Mouse (Mus musculus) G1E (cell line): ENCODE measurements at regions not wholly inside any gene's neighbourhood (a gene's known extent, or its start where the extent isn't known, plus 50 kb on each side); places are given as distances from the start of the nearest gene placed in this dataset.

Experiments used
- ATAC-seq: 2 replicates; pipeline ENCODE4 v1.8.0; 2016; ENCODE audit warnings: mild to moderate bottlenecking; ENCODE audit not compliant: insufficient number of reproducible peaks, poor library complexity, low FRiP score, severe bottlenecking; ENCODE audit errors: extremely low read depth
- DNase-seq: peaks from one replicate; pipeline ENCODE4 v3.0.0; 2012; ENCODE audit warnings: low spot score
- H3K27me3 ChIP-seq: 2 replicates; pipeline ENCODE4 v1.6.1; 2012; ENCODE audit warnings: mild to moderate bottlenecking, low read length, inconsistent platforms; ENCODE audit not compliant: insufficient read depth
- H3K36me3 ChIP-seq: replicated peaks from 2 replicates; pipeline ENCODE3; 2012; ENCODE audit warnings: mild to moderate bottlenecking, inconsistent platforms
- H3K4me1 ChIP-seq: 2 replicates; pipeline ENCODE4 v1.6.1; 2012; ENCODE audit warnings: low read depth, low read length, inconsistent platforms, mixed read lengths; ENCODE audit not compliant: insufficient read depth
- H3K4me3 ChIP-seq: 2 replicates; pipeline ENCODE4 v1.5.1; 2012; ENCODE audit warnings: low read depth, mild to moderate bottlenecking, inconsistent platforms, low read length, moderate library complexity, mixed read lengths
- H3K9me3 ChIP-seq: replicated peaks from 2 replicates; pipeline ENCODE4 v1.6.1; 2012; ENCODE audit warnings: inconsistent platforms
- CTCF ChIP-seq: IDR thresholded peaks from 2 replicates; pipeline ENCODE4 v1.5.1; 2012; ENCODE audit warnings: low read depth, low read length, inconsistent platforms, mixed read lengths
- GATA1 ChIP-seq: IDR thresholded peaks from 2 replicates; pipeline ENCODE4 v1.6.1; 2012; ENCODE audit warnings: borderline replicate concordance, low read length, inconsistent platforms, mixed read lengths
- GATA2 ChIP-seq: IDR thresholded peaks from 2 replicates; pipeline ENCODE4 v1.6.1; 2012; ENCODE audit warnings: low read depth, low read length, inconsistent platforms, borderline replicate concordance
- POLR2AphosphoS5 ChIP-seq: IDR thresholded peaks from 2 replicates; pipeline ENCODE4 v1.6.1; 2012; ENCODE audit warnings: low read depth, low read length, inconsistent platforms; ENCODE audit not compliant: insufficient replicate concordance
- TAL1 ChIP-seq: conservative IDR thresholded peaks from 2 replicates; pipeline ENCODE4 v1.6.1; 2012; ENCODE audit warnings: low read depth, low read length, inconsistent platforms, mixed read lengths

GRCm38 (mm10) chr7:64053766-64054165, 99.9 kb upstream of the Trpm1 start:
- H3K27me3 ChIP-seq = no peaks in the 10 kb centered on the region; the same call in 1 of the 2 replicates
- DNase-seq (no peak), ATAC-seq (no peak)
- no peaks in the 10 kb centered on the region for H3K9me3 ChIP-seq
- no peaks in the 10 kb centered on the region for H3K36me3 ChIP-seq
- TF ChIP-seq POLR2AphosphoS5 = no peak
- TF ChIP-seq CTCF = no peak
- TF ChIP-seq GATA2 = no peak
- TF ChIP-seq GATA1 = no peak
- no peak for TF ChIP-seq TAL1
- peaks cover 86% of the 10 kb centered on the region for H3K4me1 ChIP-seq
- H3K4me3 ChIP-seq = no peak overlapping the region

GRCm38 (mm10) chr7:64052400-64052799, 101.2 kb upstream of the Trpm1 start:
- TF ChIP-seq GATA1 = no peak
- Histone ChIP-seq H3K4me3 (no peak overlapping the region), H3K9me3 (no peaks in the 10 kb centered on the region), H3K27me3 (no peaks in the 10 kb centered on the region; the same call in 1 of the 2 replicates), H3K4me1 (peaks cover 86% of the 10 kb centered on the region), H3K36me3 (no peaks in the 10 kb centered on the region)
- DNase-seq (no peak), ATAC-seq (no peak)

DNA sequence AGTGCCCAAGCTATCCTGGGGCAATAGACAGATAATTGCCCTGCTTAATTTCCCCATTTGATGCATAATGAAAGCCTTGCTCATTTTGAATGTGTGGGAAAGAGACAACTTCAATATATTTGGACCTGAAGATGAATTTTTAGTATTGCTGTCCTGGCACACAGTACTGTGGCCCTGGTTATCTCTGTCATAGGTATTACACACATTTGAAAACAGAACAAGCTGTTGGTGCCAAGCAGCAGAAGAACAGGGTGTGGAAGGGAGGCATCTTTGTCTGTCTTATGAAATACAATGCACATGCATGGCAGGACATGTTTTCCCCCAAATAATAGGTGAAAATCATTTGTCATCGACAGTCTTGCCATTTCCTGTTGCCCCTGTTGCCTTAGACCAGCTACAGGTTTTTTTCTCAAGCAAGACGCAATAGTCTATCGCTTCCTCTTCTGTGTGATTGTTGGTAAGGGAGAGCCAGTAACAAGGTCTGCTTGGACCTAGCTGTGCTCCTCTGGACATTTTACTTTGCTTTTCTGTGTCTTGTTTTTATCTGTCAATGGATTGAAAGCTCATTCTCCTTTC, 102.7 kb upstream of the Trpm1 start:
- no peak for TF ChIP-seq GATA1
- TF ChIP-seq TAL1 = no peak
- TF ChIP-seq GATA2 = no peak
- TF ChIP-seq CTCF = no peak
- TF ChIP-seq POLR2AphosphoS5 = no peak
- ATAC-seq (no peak), DNase-seq (no peak)
- Histone ChIP-seq H3K27me3 (no peaks in the 10 kb centered on the region; the same call in 1 of the 2 replicates), H3K36me3 (no peaks in the 10 kb centered on the region), H3K4me1 (peaks cover 75% of the 10 kb centered on the region), H3K9me3 (no peaks in the 10 kb centered on the region), H3K4me3 (no peak overlapping the region)

DNA sequence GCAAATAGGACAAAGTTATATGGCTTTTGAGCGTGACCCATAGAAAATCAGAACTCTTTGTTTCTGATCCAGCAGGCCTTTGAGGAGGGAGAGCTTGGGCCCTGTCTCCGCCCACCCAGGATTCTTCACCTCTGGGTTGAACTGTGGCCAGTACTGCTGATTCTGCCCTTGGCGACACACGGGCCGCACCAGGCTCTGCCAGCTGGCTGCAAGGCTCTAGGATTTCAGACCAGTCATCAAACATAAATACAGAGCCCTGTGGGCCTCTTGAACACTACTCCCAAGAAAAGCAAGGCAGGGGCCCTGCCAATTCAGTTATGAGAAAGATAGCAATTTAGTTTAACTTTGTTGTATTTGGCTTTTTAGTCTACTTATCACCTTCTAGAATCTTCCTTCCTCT, 103.4 kb upstream of the Trpm1 start:
- Histone ChIP-seq H3K4me1 (peaks cover 69% of the 10 kb centered on the region), H3K9me3 (no peaks in the 10 kb centered on the region), H3K36me3 (no peaks in the 10 kb centered on the region), H3K27me3 (no peaks in the 10 kb centered on the region; the same call in 1 of the 2 replicates), H3K4me3 (no peak overlapping the region; the same call in 1 of the 2 replicates)
- no peak for TF ChIP-seq POLR2AphosphoS5
- no peak for ATAC-seq
- DNase-seq = no peak

DNA sequence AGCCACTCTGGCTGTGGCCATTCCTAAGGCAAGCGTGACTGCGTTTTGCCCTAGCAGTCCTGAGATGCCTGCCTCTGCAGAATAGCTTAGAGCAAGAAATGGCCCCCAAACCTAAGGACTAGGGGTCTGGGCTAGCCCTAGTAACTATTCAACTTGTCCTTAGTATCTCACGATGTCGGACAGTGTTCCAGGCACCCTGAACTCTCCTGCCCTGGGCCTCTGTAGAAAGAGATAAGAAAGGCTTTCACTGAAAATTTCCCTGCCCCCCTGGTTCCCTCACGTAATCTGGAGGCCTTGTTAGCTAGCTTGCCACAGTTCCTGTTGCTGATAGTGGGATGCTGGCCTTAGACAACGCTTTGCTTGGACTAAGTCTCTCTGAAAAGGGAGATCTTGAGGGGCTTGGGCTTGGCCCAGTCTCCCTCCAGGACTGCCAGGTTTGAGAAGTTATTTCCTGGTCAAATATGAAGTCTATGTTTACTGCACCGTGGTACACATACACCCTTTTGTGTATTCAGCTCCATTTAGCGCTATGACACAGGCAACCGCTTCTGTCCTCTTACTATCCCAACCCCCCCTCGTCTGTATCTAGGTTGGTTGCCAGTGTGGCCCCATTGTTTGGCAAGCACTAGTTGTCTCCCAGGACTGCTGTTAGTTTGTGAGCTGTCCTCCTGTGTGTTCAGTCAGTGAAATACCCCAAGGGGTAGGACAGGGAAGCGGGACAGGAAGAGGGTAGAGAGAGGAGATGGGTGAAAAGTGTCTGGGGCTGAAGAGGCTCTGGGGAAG, 104.3 kb upstream of the Trpm1 start:
- no peaks in the 10 kb centered on the region for H3K9me3 ChIP-seq
- peak overlapping the region; percentile 73 for H3K4me3 ChIP-seq
- H3K36me3 ChIP-seq = no peaks in the 10 kb centered on the region
- H3K27me3 ChIP-seq = no peaks in the 10 kb centered on the region; the same call in 1 of the 2 replicates
- DNase-seq (peak; percentile 75), ATAC-seq (peak; percentile 82)
- TF ChIP-seq TAL1 (peak; percentile 86), GATA1 (no peak)
- peaks cover 60% of the 10 kb centered on the region for H3K4me1 ChIP-seq

DNA sequence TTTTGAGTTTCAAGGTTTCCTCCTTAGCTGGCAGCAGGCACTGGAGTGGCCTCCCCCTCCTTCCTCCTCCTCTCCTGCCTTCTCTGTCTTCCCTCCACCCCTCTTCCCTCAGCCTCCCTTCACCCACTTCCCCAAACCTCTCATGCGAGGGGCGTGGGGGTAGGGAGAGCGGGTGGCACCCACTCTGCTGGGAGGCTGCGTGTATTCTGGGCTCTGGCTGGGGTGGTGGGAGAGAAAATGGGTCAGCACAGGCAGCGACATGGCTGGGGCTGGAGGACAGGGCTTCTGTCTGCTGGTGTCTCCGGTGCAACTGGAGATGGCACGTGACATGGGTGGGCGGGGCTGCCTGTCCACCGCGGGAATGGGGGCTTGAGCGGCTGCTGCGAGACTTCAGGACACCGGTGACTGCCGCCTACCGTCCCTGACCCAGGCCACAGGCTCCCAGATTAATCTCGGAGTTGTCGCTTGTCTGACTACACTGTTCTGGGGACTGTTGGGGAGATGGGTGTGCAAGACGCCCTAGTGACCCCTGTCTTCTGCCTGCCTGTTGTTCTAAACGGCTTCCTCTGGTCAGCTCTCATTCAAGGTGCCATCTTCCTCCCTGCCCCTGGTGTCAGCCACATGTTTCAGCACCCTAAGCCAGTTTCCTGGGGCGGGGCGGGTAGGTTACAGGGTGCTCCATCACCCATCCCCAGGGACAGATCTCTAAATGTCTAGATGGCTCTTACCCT, 105.0 kb upstream of the Trpm1 start:
- peak; percentile 92 for DNase-seq

More for the DNA sequence above, 105.0 kb upstream of the Trpm1 start:
- H3K4me3 ChIP-seq = peak overlapping the region; percentile 73
- peaks cover 60% of the 10 kb centered on the region for H3K4me1 ChIP-seq
- ATAC-seq = peak; percentile 56
- no peaks in the 10 kb centered on the region for H3K36me3 ChIP-seq
- no peaks in the 10 kb centered on the region for H3K9me3 ChIP-seq
- no peaks in the 10 kb centered on the region; the same call in 1 of the 2 replicates for H3K27me3 ChIP-seq
- TF ChIP-seq POLR2AphosphoS5 (no peak), GATA1 (no peak), GATA2 (no peak), TAL1 (no peak), CTCF (no peak)
